In the genomic region with DNA sequence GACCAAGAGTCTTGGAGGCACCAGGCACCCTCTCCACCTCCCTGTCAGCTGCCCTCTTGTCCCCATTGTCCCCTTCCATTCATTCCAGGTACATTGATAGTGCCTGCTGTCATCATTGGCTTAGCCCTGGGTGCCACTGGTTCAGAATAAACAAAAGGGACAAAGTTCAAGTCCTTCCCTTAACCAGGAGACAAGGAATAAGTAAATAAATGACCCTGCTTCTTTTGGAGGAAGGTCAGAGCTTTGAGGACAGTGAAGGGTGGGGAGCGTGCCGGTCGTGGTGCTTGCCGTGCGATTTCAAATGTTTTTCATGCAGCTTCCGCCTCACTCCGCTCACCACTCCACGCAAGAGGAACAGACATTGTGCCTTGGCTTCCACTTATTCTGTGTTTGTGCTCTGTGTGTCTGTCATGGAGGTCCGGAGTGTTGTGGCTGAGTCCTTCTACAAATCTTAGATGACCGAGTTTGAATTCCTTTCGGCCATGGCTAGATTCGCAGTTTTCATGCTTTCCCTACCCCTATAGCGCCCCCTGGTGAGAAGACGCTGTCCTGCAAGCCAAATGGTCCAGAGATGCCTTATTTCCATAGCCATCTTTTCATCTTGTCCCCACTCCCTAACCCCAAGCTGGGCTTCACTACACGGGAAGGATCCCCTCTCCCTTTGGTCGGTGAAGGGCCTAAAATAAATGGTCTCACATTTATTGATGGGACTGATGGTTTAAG, we compare ENCODE assay signal across 8 mouse cellular contexts. TPM values are rescaled to one million over a fixed set of nuclear protein-coding genes. Genes with fewer than 3 reads are reported as not detected.
DNase-seq lines count a peak whose midpoint lies in the region; ATAC-seq lines count a peak whose summit lies in the region.

No protein-coding gene starts in this region.

- H3K27ac ChIP-seq in liver, embryonic 15.5 days (replicated peaks): no peak overlapping the region

- peak; percentile 70 for DNase-seq in CD4-positive helper T cell, adult 2 months (ENCODE audit: low read depth, low spot score)
- peak; percentile 78 to 95 for DNase-seq in adrenal gland, adult (ENCODE audit: inconsistent age in 2 of 2, low spot score in 1 of 2)
- DNase-seq in embryo, embryonic 11 days: peak; percentile 75
- peak; percentile 40 to 77 for DNase-seq in heart, adult 9 months (ENCODE audit: low spot score in 2 of 2)
- peak; percentile 90 for DNase-seq in kidney, postnatal 10 days
- peak; percentile 84 for DNase-seq in retina, postnatal 1 day
- DNase-seq in thymus, postnatal 36 days: peak; percentile 68 to 77

- no peaks in the 10 kb centered on the region for H3K36me3 ChIP-seq in liver, embryonic 15.5 days (replicated peaks)

- H3K9ac ChIP-seq in liver, embryonic 15.5 days: no peak overlapping the region

- peaks cover 68% of the 10 kb centered on the region for H3K4me1 ChIP-seq in liver, embryonic 15.5 days (replicated peaks)

- H3K27me3 ChIP-seq in liver, embryonic 15.5 days: no peaks in the 10 kb centered on the region

- H3K4me3 ChIP-seq in liver, embryonic 15.5 days (replicated peaks): peak overlapping the region; percentile 15

- WGBS in liver, embryonic 15.5 days (ENCODE audit: insufficient replicate concordance): 37% methylated on average over 16 of the region's 16 CpGs

- H3K9me3 ChIP-seq in liver, embryonic 15.5 days (replicated peaks): no peaks in the 10 kb centered on the region

- no peak for ATAC-seq in liver, embryonic 15.5 days (ENCODE audit: insufficient read depth)

- H3K4me2 ChIP-seq in liver, embryonic 15.5 days: peak overlapping the region; percentile 42

RNA-seq across cellular contexts. Expression of a gene that starts 6.2 kb away (rescaled TPM):
- polyA plus RNA-seq in liver, embryonic 15.5 days (2015; fragmentation: Nextera tagmentation; extraction: Ambion mirVana): 15.9 and 16.3 TPM in 2 replicates

RNA-seq across cellular contexts. Expression of a gene that starts 46.5 kb away (rescaled TPM):
- 22.1 and 22.2 TPM in 2 replicates for polyA plus RNA-seq in liver, embryonic 15.5 days (2015; fragmentation: Nextera tagmentation; extraction: Ambion mirVana)

RNA-seq across cellular contexts. Expression of a gene that starts 54.3 kb away (rescaled TPM):
- polyA plus RNA-seq in liver, embryonic 15.5 days (2015; fragmentation: Nextera tagmentation; extraction: Ambion mirVana): 144 and 145 TPM in 2 replicates
